Mouse (Mus musculus): Measurements from ENCODE around the gene Tekt3.

- TF ChIP-seq POLR2A (IDR thresholded peaks at IDR 0.05; ENCODE audit: insufficient read depth, low read depth, low read length) (no peak), CTCF (IDR thresholded peaks at IDR 0.05; ENCODE audit: insufficient read depth, low read depth, low read length) (no peak)
These were observed 68.4 kb downstream of the Tekt3 start for GRCm38 (mm10) chr11:63129840-63130239.

All from olfactory bulb, adult 2 months (tissue).